Mouse (Mus musculus) limb, embryonic 14.5 days (tissue): ENCODE data around the gene Hoxb9. TPM values are rescaled to one million over a fixed set of nuclear protein-coding genes. Genes with fewer than 3 reads are reported as not detected.

Experiments
- ATAC-seq: fragments of 200-750 bp; cut with Nextera tagmentation; 2 replicates; pipeline ENCODE4 v1.8.0; 2017; ENCODE audit warnings: low read depth, moderate number of reproducible peaks, moderate TSS enrichment; ENCODE audit not compliant: low FRiP score
- DNase-seq: peaks from one replicate; pipeline ENCODE4 v3.0.0-alpha.2; 2015; ENCODE audit warnings: low spot score
- H3K27ac ChIP-seq: fragments of 300-500 bp; sonication (generic); replicated peaks from 2 replicates; pipeline ENCODE4 v1.5.1; 2014; ENCODE audit warnings: low read depth, mild to moderate bottlenecking, low read length, moderate library complexity, mixed read lengths
- H3K27me3 ChIP-seq: fragments of 300-500 bp; sonication (generic); 2 replicates; pipeline ENCODE4 v1.6.1; 2014; ENCODE audit warnings: low read length, mixed read lengths; ENCODE audit not compliant: control insufficient read depth, insufficient read depth
- H3K36me3 ChIP-seq: fragments of 300-500 bp; sonication (generic); 2 replicates; pipeline ENCODE4 v1.6.1; 2014; ENCODE audit warnings: mild to moderate bottlenecking, low read length, moderate library complexity, mixed read lengths; ENCODE audit not compliant: control insufficient read depth, insufficient read depth
- H3K4me1 ChIP-seq: fragments of 300-500 bp; sonication (generic); 2 replicates; pipeline ENCODE4 v1.6.1; 2014; ENCODE audit warnings: antibody characterized with exemption, low read length, mixed read lengths; ENCODE audit not compliant: control insufficient read depth, insufficient read depth
- H3K4me2 ChIP-seq: fragments of 300-500 bp; sonication (generic); replicated peaks from 2 replicates; pipeline ENCODE4 v1.6.1; 2014; ENCODE audit warnings: low read depth, mild to moderate bottlenecking, low read length, moderate library complexity; ENCODE audit not compliant: severe bottlenecking
- H3K4me3 ChIP-seq: fragments of 300-500 bp; sonication (generic); replicated peaks from 2 replicates; pipeline ENCODE4 v1.5.1; 2014; ENCODE audit warnings: low read length
- H3K9ac ChIP-seq: fragments of 300-500 bp; sonication (generic); 2 replicates; pipeline ENCODE4 v1.6.1; 2014; ENCODE audit warnings: mild to moderate bottlenecking, low read depth, low read length, moderate library complexity; ENCODE audit not compliant: severe bottlenecking
- H3K9me3 ChIP-seq: fragments of 300-500 bp; sonication (generic); 2 replicates; pipeline ENCODE4 v1.6.1; 2016; ENCODE audit warnings: low read length; ENCODE audit not compliant: control insufficient read depth
- POLR2A ChIP-seq: fragments of 200-500 bp; IDR thresholded peaks from 2 replicates; pipeline ENCODE4 v1.8.0; 2012; ENCODE audit warnings: inconsistent platforms, mild to moderate bottlenecking, moderate library complexity, borderline replicate concordance; ENCODE audit not compliant: insufficient read depth, insufficient read length; ENCODE audit errors: extremely low read depth
- WGBS: fragments of 180-500 bp; shearing (Covaris S2); extraction: QIAGEN DNeasy Blood & Tissue Kit; methylation state at CpG from one replicate; pipeline ENCODE4 v1.1.7; 2014; 5-methylcytosine and 5-hydroxymethylcytosine counted together
- polyA plus RNA-seq, 2 experiments: library from polyadenylated mRNA; depleted of rRNA in 1 of 2; stranded (reverse) in 1 of 2; unstranded in 1 of 2; fragments of >200 nt; fragmentation: Nextera tagmentation in 1 of 2; extraction: Ambion mirVana in 1 of 2; gene quantifications; 2 replicates each; pipeline versions ENCODE4 v1.2.1 to v1.2.3; 2012 to 2014

Hoxb9 gene
- polyA plus RNA-seq, 2 experiments, result 1.2 to 4.4 TPM

GRCm38 (mm10) chr11:96293302-96293921, 22.2 kb downstream of the Hoxb9 start:
- Histone ChIP-seq H3K4me2 (0 out of 2 replicates have a peak overlapping the region, but pooled peaks have one; percentile 3), H3K27me3 (peaks cover 99% of the 10 kb centered on the region), H3K9me3 (no peaks in the 10 kb centered on the region), H3K27ac (no peak overlapping the region), H3K4me3 (peak overlapping the region; percentile 20), H3K9ac (no peak overlapping the region), H3K36me3 (no peaks in the 10 kb centered on the region), H3K4me1 (no peaks in the 10 kb centered on the region)
- ATAC-seq (no peak), DNase-seq (no peak)
- TF ChIP-seq POLR2A, result no peak
- 4% methylated on average over 22 of the region's 22 CpGs for WGBS

DNA sequence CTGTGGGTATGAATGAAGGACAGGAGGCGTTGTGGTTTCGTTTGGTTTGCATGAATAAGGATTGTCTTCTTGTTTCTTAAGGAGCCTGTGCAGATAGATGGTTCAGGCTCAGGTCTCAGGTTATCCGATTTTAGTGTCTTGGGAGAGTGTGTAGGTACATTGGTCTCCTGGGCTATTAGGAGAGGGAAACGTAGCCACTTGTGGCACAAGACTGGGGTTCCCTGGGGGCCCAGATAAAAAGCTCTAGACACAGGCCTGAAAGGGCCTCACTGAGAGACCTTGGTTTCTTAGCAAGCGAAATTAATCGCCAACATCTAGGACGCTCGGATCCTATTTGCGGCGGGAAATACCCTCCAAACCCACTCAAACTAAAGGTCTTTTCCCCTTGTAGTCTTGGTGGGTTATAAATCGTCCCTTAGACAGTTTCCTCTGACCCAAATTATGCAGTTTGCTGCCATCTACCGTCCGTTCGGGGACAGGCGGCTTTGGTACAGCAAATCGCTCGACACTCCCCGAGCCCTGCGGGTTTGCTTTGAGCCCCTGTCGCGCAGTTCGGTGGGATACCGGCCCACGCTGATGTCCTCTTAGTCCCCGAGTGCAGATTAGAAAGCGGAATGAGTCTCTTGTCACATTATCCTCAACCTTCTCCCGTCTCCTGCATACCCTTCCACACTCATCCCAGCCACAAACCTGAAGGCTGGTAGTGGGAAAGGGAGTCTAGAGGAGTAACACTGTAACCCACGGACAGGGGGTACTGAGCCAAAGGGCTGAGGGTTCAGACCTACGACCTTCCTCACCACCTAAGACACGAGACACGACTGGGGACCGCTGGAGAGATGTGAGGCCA, 23.2 kb downstream of the Hoxb9 start:
- Histone ChIP-seq H3K9ac (no peak overlapping the region), H3K4me1 (no peaks in the 10 kb centered on the region), H3K27me3 (peaks cover 100% of the 10 kb centered on the region), H3K36me3 (no peaks in the 10 kb centered on the region), H3K27ac (no peak overlapping the region), H3K4me3 (peak overlapping the region; percentile 20; the same call in 1 of the 2 replicates), H3K9me3 (no peaks in the 10 kb centered on the region), H3K4me2 (0 out of 2 replicates have a peak overlapping the region, but pooled peaks have one; percentile 13)
- no peak for TF ChIP-seq POLR2A
- WGBS, result 0% methylated on average over 32 of the region's 32 CpGs
- peak; percentile 73 for DNase-seq
- ATAC-seq, result 0 out of 2 replicates have a peak, but pooled peaks have one; percentile 38

- no peaks in the 10 kb centered on the region for H3K9me3 ChIP-seq
- H3K36me3 ChIP-seq, result no peaks in the 10 kb centered on the region
- H3K4me2 ChIP-seq, result 0 out of 2 replicates have a peak overlapping the region, but pooled peaks have one; percentile 1
- H3K9ac ChIP-seq, result no peak overlapping the region
- ATAC-seq, result no peak
- peaks cover 100% of the 10 kb centered on the region for H3K27me3 ChIP-seq
- no peak for TF ChIP-seq POLR2A
- no peaks in the 10 kb centered on the region for H3K4me1 ChIP-seq
- no peak for DNase-seq
- no peak overlapping the region for H3K27ac ChIP-seq
- WGBS, result under 1% methylated on average over 30 of the region's 30 CpGs
- no peak overlapping the region for H3K4me3 ChIP-seq
Measured at GRCm38 (mm10) chr11:96295092-96295835, 24.0 kb downstream of the Hoxb9 start.

- Histone ChIP-seq H3K4me1 (no peaks in the 10 kb centered on the region), H3K4me3 (no peak overlapping the region), H3K27me3 (peaks cover 100% of the 10 kb centered on the region), H3K9me3 (no peaks in the 10 kb centered on the region), H3K27ac (no peak overlapping the region), H3K9ac (no peak overlapping the region), H3K36me3 (no peaks in the 10 kb centered on the region), H3K4me2 (no peak overlapping the region)
- ATAC-seq, result no peak
- WGBS, result 8% methylated on average over 2 of the region's 2 CpGs
- no peak for TF ChIP-seq POLR2A
- no peak for DNase-seq
Measured at GRCm38 (mm10) chr11:96296997-96297396, 25.7 kb downstream of the Hoxb9 start.

DNA sequence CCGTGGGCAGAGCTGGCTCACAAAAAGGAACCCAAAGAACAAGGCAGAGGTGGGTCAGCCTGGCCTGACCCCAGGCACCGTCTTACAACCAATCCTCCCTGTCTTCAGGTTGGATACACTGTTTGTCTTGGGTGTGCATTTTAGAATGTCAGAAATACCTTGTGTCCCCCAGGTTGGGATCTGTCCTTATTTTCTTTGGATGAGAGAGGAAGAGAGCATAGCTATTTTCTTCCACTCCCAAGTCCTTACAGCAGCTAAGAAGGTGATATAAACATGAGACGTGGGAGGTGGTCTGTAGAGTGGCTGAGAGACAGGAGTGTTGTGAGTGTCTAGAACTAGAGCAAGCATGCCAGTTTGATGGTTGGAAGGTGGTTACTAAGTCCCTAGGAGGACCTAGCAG, 26.2 kb downstream of the Hoxb9 start:
- H3K9ac ChIP-seq, result no peak overlapping the region
- no peak overlapping the region for H3K27ac ChIP-seq
- no peaks in the 10 kb centered on the region for H3K36me3 ChIP-seq
- ATAC-seq, result no peak
- WGBS, result 11% methylated on average over 3 of the region's 3 CpGs
- no peak overlapping the region for H3K4me3 ChIP-seq
- H3K4me2 ChIP-seq, result no peak overlapping the region
- H3K9me3 ChIP-seq, result no peaks in the 10 kb centered on the region
- TF ChIP-seq POLR2A, result no peak
- peaks cover 100% of the 10 kb centered on the region for H3K27me3 ChIP-seq
- DNase-seq, result no peak
- H3K4me1 ChIP-seq, result no peaks in the 10 kb centered on the region
